Mouse (Mus musculus): ENCODE data around the gene Eif4g3. TPM values are rescaled to one million over a fixed set of nuclear protein-coding genes. Genes with fewer than 3 reads are reported as not detected.

Eif4g3 gene
- polyA plus RNA-seq, 1 experiment from 2014 or later: 49.5 TPM

DNA sequence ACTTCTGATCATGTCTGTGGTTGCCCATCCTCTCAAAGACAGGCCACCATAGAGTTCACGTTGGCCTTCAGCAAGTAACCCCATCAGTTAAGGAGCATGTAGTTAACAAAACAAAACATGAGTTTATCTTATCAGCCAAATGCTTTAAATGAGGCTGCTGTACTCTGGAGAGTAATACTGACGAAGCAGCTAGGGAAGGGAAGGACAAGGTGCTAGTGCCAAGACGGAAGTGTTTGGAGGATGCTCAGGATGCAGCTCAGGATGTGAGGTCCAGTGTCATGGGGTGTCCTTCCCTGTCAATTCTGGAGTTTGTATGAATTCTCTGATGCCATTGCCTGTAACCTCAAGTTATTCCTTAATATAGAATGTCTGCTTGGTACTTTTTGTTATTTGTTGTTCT, 75.0 kb downstream of the Eif4g3 start:
- H3K9ac ChIP-seq (replicated peaks): no peak overlapping the region
- H3K9me3 ChIP-seq (replicated peaks): no peaks in the 10 kb centered on the region
- peaks cover 24% of the 10 kb centered on the region for H3K4me1 ChIP-seq
- 85% methylated on average over 3 of the region's 3 CpGs for WGBS
- H3K36me3 ChIP-seq: 0 out of 2 replicates have a peak, but pooled peaks cover 3% of the 10 kb centered on the region
- no peak overlapping the region for H3K27ac ChIP-seq (replicated peaks)
- H3K4me2 ChIP-seq: no peak overlapping the region
- H3K4me3 ChIP-seq (replicated peaks): no peak overlapping the region
- no peak for ATAC-seq (ENCODE audit: low FRiP score)
- H3K27me3 ChIP-seq (replicated peaks): no peaks in the 10 kb centered on the region

DNA sequence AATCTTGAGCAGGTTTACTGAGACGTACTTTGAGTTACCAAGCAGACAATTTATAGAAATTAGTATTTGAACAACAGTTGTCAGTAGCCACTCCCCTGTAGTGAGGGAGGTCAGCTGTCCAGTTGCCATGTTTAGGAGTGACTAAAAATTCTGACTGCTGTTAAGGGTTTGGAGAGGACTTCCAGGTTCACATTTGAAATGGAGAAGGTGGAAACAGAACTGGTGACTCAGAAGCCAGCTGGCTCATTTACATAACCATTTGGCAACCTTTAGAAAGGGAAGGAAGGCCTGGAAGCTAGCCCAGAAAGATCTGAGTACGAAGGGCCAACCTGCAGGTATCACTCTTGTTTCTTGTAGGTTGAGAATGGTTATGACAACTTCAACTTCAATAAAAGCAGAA, 75.8 kb downstream of the Eif4g3 start:
- H3K27me3 ChIP-seq (replicated peaks): no peaks in the 10 kb centered on the region
- H3K9me3 ChIP-seq (replicated peaks): no peaks in the 10 kb centered on the region
- no peak for ATAC-seq (ENCODE audit: low FRiP score)
- no peak overlapping the region for H3K9ac ChIP-seq (replicated peaks)
- WGBS: 69% methylated on average over 2 of the region's 2 CpGs
- H3K4me1 ChIP-seq: peaks cover 27% of the 10 kb centered on the region
- no peak overlapping the region for H3K4me2 ChIP-seq
- no peak overlapping the region for H3K4me3 ChIP-seq (replicated peaks)
- H3K36me3 ChIP-seq: 0 out of 2 replicates have a peak, but pooled peaks cover 3% of the 10 kb centered on the region
- H3K27ac ChIP-seq (replicated peaks): no peak overlapping the region

- 0 out of 2 replicates have a peak, but pooled peaks cover 3% of the 10 kb centered on the region for H3K36me3 ChIP-seq
- H3K27ac ChIP-seq (replicated peaks): no peak overlapping the region
- ATAC-seq (ENCODE audit: low FRiP score): no peak
- no peaks in the 10 kb centered on the region for H3K9me3 ChIP-seq (replicated peaks)
- peaks cover 21% of the 10 kb centered on the region for H3K4me1 ChIP-seq
- 91% methylated on average over 4 of the region's 4 CpGs for WGBS
- H3K27me3 ChIP-seq (replicated peaks): no peaks in the 10 kb centered on the region
- no peak overlapping the region for H3K9ac ChIP-seq (replicated peaks)
- H3K4me2 ChIP-seq: no peak overlapping the region
- no peak overlapping the region for H3K4me3 ChIP-seq (replicated peaks)
Observed at GRCm38 (mm10) chr4:138069371-138069770, 76.5 kb downstream of the Eif4g3 start.

DNA sequence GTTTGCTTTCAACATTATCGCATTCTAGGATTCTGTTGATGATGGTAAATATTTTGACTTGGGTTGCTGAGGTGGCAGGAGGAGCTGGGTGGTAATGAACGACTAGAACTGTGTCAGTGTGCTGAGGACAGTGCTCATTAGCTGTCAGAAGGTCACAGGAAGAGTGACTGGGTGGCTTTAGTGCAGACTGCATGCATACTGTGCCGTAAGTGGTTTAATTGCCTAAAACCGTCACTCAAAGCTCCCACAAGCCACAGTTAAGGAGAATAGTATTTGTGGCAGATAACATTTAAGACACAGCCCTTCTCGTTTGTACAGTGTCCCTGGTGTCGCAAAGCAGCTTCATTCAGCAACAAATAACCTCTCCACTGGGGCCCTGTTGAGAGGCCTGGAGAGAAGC, 78.7 kb downstream of the Eif4g3 start:
- 50% methylated on average over 6 of the region's 6 CpGs for WGBS

DNA sequence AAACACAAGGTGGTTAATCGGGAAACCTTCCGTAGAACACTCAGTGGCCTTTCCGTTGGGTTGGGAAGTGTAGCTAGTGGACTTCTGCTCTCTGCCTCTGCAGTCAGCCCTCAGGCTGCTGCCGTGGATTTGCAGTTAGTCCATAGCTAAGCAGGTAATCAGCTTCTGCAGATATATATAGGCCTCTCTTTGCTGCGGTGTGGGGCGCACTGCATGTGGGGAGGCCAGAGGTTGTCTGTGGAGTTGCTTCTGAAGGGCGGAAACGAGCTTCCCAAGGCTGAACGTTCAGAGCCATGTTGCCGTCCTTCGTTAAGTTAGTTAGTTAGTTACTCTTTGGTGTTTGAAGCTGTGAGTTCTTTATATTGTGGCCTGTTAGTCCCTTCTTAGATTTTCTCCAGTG, 80.3 kb downstream of the Eif4g3 start:
- ATAC-seq (ENCODE audit: low FRiP score): no peak
- Histone ChIP-seq H3K36me3 (0 out of 2 replicates have a peak, but pooled peaks cover 9% of the 10 kb centered on the region), H3K4me2 (no peak overlapping the region), H3K4me1 (peaks cover 12% of the 10 kb centered on the region), H3K27ac (replicated peaks) (peak overlapping the region; percentile 23; the same call in 1 of the 2 replicates), H3K27me3 (replicated peaks) (no peaks in the 10 kb centered on the region), H3K4me3 (replicated peaks) (no peak overlapping the region), H3K9ac (replicated peaks) (no peak overlapping the region), H3K9me3 (replicated peaks) (no peaks in the 10 kb centered on the region)
- 92% methylated on average over 11 of the region's 11 CpGs for WGBS

More for the DNA sequence above, 78.7 kb downstream of the Eif4g3 start:
- Histone ChIP-seq H3K4me1 (peaks cover 13% of the 10 kb centered on the region), H3K4me3 (replicated peaks) (no peak overlapping the region), H3K9ac (replicated peaks) (no peak overlapping the region), H3K27me3 (replicated peaks) (no peaks in the 10 kb centered on the region), H3K9me3 (replicated peaks) (no peaks in the 10 kb centered on the region), H3K27ac (replicated peaks) (no peak overlapping the region), H3K4me2 (no peak overlapping the region), H3K36me3 (0 out of 2 replicates have a peak, but pooled peaks cover 3% of the 10 kb centered on the region)
- no peak for ATAC-seq (ENCODE audit: low FRiP score)

DNA sequence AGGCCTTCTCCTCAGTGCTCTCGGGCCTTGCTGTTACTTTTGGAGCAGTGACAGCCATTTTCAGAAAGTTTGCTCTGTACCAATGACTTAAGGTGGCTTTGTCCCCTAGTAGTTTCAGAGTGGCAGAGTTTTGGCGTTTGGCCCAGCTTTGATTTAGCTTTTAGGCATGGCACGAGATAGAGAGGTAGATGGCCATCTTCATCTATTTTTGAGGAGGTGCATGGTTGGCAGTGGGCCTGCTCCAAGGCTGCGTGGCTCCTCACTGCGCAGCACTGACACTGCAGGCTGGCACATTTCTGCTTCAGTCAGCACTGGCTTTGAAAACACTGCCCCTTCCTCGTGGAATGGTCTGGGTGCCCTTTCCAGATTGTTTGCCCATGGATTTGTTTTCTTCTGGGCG, 80.7 kb downstream of the Eif4g3 start:
- H3K4me3 ChIP-seq (replicated peaks): no peak overlapping the region
- H3K9me3 ChIP-seq (replicated peaks): no peaks in the 10 kb centered on the region
- no peak for ATAC-seq (ENCODE audit: low FRiP score)
- WGBS: 71% methylated on average over 7 of the region's 7 CpGs
- H3K4me2 ChIP-seq: no peak overlapping the region
- H3K4me1 ChIP-seq: peaks cover 9% of the 10 kb centered on the region
- 0 out of 2 replicates have a peak, but pooled peaks cover 12% of the 10 kb centered on the region for H3K36me3 ChIP-seq
- H3K27me3 ChIP-seq (replicated peaks): no peaks in the 10 kb centered on the region
- H3K9ac ChIP-seq (replicated peaks): no peak overlapping the region
- H3K27ac ChIP-seq (replicated peaks): peak overlapping the region; percentile 23

- Histone ChIP-seq H3K4me1 (peaks cover 9% of the 10 kb centered on the region), H3K4me2 (no peak overlapping the region), H3K9me3 (replicated peaks) (no peaks in the 10 kb centered on the region), H3K27ac (replicated peaks) (no peak overlapping the region), H3K4me3 (replicated peaks) (no peak overlapping the region), H3K27me3 (replicated peaks) (no peaks in the 10 kb centered on the region), H3K36me3 (0 out of 2 replicates have a peak, but pooled peaks cover 9% of the 10 kb centered on the region), H3K9ac (replicated peaks) (no peak overlapping the region)
- 73% methylated on average over 6 of the region's 6 CpGs for WGBS
- ATAC-seq (ENCODE audit: low FRiP score): no peak
Observed at GRCm38 (mm10) chr4:138074896-138075584, 82.2 kb downstream of the Eif4g3 start.

DNA sequence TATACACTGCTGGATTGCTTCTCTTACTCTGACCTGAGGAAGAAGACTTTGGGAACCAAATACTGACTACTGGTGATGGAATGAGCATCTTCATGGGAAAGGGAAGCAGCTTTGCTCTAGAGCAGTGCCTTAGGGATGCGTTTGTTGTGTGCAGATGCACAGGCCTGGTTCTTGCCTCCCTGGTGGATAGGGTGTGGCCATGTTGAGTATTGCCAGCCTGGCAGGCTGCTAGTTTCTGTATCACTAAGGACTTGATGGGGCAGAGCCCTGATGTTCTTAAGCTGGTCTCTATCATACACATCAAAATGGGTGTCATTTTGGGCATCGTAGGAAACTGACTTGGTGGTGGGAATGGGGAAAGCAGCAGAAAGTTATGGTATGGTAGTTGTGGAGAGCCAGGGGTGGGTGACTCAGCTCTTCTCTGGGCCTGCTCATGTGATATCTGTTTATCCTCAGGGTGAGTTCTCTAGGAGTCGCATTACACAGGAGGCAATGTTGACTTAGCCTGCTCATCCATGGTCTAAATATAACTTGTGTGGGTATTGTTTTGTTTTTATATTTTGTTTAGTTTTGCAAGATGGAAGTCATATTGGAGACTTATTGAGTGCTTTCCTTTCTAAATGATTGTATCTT, 85.0 kb downstream of the Eif4g3 start:
- 93% methylated on average over 3 of the region's 3 CpGs for WGBS
- Histone ChIP-seq H3K9me3 (replicated peaks) (no peaks in the 10 kb centered on the region), H3K36me3 (peaks cover 10% of the 10 kb centered on the region; the same call in 1 of the 2 replicates), H3K27me3 (replicated peaks) (no peaks in the 10 kb centered on the region), H3K4me3 (replicated peaks) (no peak overlapping the region), H3K4me2 (no peak overlapping the region), H3K27ac (replicated peaks) (no peak overlapping the region), H3K4me1 (peaks cover 20% of the 10 kb centered on the region; the same call in 1 of the 2 replicates), H3K9ac (replicated peaks) (no peak overlapping the region)
- no peak for ATAC-seq (ENCODE audit: low FRiP score)

GRCm38 (mm10) chr4:138079234-138079633, 86.4 kb downstream of the Eif4g3 start:
- 75% methylated on average over 5 of the region's 5 CpGs for WGBS
- no peak overlapping the region for H3K27ac ChIP-seq (replicated peaks)
- no peak overlapping the region for H3K4me2 ChIP-seq
- H3K36me3 ChIP-seq: peaks cover 23% of the 10 kb centered on the region
- no peak overlapping the region for H3K4me3 ChIP-seq (replicated peaks)
- H3K4me1 ChIP-seq: peaks cover 31% of the 10 kb centered on the region
- no peak overlapping the region for H3K9ac ChIP-seq (replicated peaks)
- H3K27me3 ChIP-seq (replicated peaks): no peaks in the 10 kb centered on the region
- ATAC-seq (ENCODE audit: low FRiP score): no peak
- no peaks in the 10 kb centered on the region for H3K9me3 ChIP-seq (replicated peaks)

- WGBS: 72% methylated on average over 8 of the region's 8 CpGs
- ATAC-seq (ENCODE audit: low FRiP score): no peak
- Histone ChIP-seq H3K9ac (replicated peaks) (no peak overlapping the region), H3K4me1 (peaks cover 55% of the 10 kb centered on the region), H3K36me3 (peaks cover 20% of the 10 kb centered on the region), H3K27ac (replicated peaks) (no peak overlapping the region), H3K9me3 (replicated peaks) (no peaks in the 10 kb centered on the region), H3K27me3 (replicated peaks) (no peaks in the 10 kb centered on the region), H3K4me2 (no peak overlapping the region), H3K4me3 (replicated peaks) (no peak overlapping the region)
Observed at GRCm38 (mm10) chr4:138082466-138082865, 89.6 kb downstream of the Eif4g3 start.

GRCm38 (mm10) chr4:138084103-138084502, 91.3 kb downstream of the Eif4g3 start:
- Histone ChIP-seq H3K4me1 (peaks cover 56% of the 10 kb centered on the region), H3K4me2 (no peak overlapping the region), H3K9ac (replicated peaks) (no peak overlapping the region), H3K9me3 (replicated peaks) (no peaks in the 10 kb centered on the region), H3K36me3 (peaks cover 14% of the 10 kb centered on the region), H3K27ac (replicated peaks) (peak overlapping the region; percentile 70), H3K27me3 (replicated peaks) (no peaks in the 10 kb centered on the region), H3K4me3 (replicated peaks) (no peak overlapping the region)
- no peak for ATAC-seq (ENCODE audit: low FRiP score)
- 62% methylated on average over 8 of the region's 8 CpGs for WGBS
